Mouse (Mus musculus): ENCODE results near the gene Sorbs1.

Gene Sorbs1

DNA sequence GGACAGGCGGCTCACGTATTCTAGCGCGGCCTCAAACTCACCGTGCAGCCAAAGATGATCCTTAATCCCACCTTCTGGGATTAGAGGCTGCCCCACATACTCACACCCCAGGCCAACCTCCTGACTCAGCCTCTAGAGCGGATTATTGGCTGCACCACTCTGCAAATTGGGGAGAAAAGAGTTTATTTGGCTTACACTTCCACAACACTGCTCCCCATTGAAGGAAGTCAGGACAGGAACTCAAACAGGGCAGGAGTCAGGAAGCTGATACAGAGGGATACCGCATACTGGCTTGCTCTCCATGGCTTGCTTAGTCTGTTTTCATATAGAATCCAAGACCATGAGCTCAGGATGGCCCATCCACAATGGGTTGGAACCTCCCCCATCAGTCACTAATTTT, 797 bp upstream of the Sorbs1 start:
- CTCF ChIA-PET = interaction anchor here (0.6 kb wide), 1 partner anchor 82 kb away, joined by 3 read pairs; no protein-coding TSS in a partner anchor

DNA sequence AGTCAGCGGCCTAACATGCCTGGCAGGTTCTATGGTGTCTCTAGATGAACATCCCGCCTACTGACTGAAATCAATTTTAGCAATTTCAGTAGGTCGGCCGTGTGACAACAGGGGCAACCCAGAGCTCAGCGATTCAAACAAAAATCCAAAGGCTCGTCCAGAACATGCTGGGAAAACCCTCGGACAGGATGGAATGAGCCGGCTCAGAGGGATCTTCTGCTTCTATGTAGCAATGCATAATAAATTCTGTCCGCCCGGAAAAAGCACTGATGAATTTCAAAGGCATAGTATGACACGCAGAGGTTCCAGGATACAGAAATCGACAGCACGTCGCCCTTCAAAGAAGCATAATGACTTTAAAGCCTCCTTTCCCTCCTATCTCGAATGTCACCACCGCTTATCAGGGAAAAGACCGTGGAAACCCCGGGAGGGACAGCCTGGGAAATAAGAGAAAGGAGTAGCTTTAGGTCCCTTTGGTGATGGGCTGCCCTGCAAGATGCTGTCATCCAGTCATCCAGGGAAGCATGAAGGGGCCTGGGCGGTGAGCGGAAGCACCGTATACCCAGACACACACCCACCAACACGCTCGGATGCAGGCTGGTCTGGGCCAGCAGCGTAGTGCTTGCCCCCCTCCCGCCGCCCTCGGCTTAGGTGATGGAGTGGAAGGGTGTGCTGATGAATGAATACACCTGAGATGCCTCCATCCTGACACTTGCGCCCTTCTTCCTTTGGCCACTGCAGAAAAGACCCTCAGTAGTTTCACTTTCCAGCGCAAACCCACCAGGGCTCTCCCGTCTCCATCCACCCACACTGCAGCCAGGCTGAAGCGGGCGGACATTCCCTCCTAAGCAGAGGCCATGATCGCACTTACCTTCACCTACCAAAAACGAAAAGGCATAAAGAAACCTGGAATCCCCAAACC, 818 bp downstream of the Sorbs1 start:
- CTCF ChIA-PET = no interaction called here

DNA sequence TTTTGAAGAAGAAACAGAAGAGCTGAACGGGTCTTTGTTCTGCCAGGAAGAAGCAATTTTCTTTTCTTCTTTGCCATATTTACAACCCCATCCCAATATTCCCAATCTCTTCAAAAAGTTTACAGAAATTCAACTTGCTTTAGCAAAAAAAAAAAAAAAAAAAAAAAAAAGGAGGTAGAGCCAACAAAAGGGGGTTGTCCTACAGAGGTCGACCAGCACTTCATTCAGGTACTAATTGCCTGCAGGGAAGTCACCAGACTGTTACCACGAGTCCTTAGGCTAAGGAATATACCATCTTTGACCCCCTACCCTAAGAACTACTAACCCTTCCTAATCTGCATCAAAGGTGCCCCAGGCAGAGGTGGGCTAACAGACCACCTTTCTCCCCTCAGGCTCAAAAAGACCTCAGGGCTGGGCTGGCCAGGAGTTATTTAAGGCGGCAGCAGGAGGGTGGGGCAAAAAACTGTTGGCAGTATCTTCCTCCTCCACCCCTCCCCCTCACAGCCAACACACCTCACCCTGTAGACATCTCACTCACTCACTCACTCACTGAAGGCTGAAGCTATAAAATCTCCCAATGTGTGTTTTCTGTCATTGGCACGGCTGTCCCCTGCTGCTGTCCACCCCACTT, 1.8 kb downstream of the Sorbs1 start:
- CTCF ChIA-PET = no interaction called here

DNA sequence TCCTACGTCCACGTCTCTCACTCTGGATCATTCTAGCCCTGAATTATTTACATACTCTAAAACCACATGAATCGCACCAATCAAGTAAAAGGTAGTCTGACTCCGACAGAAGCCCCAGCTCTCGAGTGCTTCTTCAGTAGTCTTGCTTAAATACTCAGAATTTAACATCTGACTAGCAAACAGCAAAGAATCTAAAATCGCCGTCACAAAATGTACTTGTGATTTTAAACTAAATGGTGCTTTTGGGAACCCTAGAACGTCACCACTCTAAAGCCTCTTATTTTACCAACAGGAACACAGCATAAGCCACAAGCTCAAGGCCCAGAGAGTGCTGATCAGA, 2.5 kb downstream of the Sorbs1 start:
- CTCF ChIA-PET = interaction anchor here (0.6 kb wide), 1 partner anchor 238 kb away, joined by 4 read pairs; the partner anchor contains the start of gene Cc2d2b

DNA sequence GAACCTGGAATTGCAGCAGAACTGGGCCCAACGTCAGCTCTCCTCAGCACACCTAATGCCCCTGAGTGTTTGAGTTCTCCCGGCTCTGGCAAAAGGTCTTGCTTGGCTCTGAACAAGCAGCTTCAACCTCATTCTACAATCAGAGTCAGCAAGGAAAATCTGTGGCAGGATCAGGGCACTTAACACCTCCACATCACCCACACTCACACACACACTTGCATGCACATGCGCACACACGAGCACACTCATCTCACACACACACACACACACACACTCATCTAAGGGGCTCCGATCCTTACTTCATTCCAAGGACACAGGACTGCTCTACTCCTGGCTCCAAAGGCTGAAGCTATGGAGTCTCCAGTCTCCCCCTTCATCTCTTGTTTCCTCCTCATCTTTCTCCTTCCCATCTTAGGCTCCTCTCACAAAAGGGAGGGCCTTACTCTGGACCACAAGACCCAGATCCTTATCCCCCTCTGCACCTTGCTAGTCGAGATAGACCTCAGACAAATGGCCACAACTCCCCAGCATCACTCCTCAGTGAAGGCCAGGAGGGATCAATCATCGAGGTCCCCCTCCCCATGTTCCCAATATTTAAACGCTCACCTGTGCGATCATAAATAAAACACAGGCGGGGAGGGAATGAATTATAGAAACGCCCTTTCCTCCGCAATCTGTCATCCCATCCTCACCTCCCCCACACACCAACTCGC, 3.0 kb downstream of the Sorbs1 start:
- CTCF ChIA-PET = interaction anchor here (0.6 kb wide), 1 partner anchor 238 kb away, joined by 4 read pairs; the partner anchor contains the start of gene Cc2d2b

DNA sequence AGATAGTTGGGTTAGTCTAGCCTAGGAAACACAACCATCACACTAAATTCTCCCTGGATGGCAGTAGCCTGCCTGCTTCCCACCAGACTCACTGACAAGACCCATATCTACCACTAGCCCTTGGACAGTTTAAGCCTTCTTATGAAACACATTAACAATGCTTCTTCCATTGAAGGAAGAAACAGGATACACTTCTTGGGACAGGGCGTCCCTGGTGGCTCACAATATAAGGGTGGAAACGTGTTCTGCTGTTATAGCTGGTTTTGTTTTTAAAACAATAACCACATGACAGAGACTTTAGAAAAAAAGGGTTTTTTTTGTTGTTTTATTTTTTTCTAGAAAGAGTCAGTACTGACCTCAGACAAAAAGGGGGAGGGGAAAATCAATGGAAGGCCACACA, 4.3 kb downstream of the Sorbs1 start:
- CTCF ChIA-PET = interaction anchor here (0.5 to 0.7 kb wide), 2 partner anchors 32 to 33 kb away, joined by 4 to 6 read pairs; no protein-coding TSS in a partner anchor

DNA sequence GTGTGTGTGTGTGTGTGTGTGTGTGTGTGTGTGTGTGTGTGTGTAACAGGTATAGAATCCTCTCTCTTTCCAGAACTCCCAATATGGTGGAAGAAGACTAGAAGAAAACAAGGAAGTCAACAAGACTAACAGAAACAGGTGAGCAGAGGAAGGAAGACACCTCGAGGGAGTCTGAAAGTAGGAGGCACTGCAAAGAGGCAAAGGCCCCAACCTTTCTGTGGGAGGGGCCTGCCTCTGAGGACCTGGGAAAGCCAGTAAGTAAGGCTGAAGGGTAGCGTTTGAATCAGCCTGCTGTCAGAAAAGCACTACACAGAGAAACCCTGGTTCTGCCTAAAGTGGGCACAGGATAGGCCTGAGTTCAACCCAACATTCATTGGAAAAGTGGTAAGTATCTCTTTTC, 4.7 kb downstream of the Sorbs1 start:
- CTCF ChIA-PET = no interaction called here

DNA sequence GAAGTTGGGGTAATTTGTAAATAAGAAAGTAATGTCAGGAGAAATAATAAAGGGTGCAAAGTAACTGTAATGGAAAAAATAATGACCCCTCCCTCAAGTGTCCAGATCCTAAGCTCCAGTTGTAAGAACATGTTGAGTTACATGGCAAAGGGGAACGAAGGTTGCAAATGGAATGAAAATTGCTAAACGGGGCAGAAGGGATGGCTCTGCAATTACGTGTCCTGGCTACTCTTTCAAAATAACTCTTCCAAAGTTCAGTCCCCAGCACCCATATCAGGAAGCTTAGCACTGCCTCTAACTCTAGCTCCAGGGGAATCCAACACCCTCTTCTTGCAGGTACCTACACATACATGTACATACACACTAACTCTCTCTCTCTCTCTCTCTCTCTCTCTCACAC, 6.6 kb downstream of the Sorbs1 start:
- CTCF ChIA-PET = no interaction called here

DNA sequence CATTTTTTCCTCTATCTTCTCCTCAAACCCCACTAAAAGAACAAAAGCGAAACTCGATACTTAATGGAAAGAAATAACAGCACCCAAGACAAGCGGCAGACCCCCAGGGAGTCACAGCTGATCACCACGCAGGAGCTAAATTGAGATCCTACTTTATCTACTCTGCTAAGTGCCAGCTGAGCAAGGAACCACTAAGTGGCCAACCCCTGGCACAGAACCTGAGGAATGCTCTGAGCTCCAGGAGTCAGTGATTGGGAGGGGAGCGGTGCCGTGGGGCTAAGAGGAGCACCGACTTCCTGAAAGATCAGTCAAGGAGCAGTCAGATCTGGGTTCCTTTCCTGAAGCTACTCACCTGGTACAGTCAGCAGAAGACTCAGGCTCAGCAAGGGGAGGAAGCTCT, 9.2 kb downstream of the Sorbs1 start:
- CTCF ChIA-PET = no interaction called here

DNA sequence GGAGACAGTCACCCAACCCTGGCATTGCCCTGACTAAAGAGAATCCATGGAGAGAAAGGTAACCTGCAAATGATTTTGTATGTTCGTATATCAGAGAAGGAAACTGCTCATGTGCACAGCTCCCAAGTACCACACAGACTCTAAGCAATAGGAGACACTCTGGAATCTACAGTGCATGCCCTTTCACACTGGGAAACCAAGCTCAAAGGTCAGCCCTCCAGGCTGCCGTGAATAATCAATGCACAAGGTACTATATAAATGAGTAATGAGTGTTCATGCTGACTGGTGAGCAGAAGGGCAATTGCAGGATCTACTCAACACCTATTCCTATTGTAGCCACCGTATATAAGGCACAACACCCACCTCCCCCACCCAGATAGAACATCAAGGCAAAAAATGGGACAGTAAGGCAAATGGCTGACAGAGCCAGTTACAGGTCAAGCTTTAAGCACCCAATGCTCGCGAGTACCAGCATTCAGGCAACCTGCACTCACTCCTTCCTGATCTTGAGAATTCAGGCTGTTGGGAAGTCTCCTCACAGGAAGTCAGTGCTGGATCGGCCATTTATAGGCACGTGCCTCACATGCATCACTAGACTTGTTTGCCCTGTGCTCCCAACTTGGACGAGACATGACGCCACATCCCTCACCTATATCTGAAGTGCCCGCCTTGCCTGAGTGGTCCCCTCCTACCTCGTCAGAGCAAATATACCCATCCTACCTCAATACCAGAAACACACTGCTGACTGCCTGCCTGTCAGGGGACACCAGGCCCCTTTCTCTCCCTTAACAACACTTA, 13.4 kb downstream of the Sorbs1 start:
- CTCF ChIA-PET = no interaction called here

DNA sequence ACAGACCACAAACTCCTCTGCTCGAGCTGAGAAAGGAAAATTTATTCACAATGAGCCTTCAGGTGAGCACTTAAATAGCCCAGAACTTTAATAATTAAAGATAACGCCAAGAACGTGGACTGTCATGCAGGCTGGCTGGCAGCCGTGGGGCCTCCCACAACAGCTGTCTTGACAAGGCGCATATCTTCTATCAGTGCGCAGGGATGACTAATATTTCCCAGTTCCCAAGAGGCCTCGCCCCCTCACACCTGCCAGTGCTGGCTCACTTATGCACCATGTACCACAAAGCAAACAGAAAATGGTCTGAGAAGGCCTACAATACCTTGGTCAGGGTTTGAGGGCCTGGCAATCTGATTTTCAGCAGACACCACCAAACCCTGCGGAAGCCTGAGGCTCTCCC, 14.4 kb downstream of the Sorbs1 start:
- CTCF ChIA-PET = no interaction called here

DNA sequence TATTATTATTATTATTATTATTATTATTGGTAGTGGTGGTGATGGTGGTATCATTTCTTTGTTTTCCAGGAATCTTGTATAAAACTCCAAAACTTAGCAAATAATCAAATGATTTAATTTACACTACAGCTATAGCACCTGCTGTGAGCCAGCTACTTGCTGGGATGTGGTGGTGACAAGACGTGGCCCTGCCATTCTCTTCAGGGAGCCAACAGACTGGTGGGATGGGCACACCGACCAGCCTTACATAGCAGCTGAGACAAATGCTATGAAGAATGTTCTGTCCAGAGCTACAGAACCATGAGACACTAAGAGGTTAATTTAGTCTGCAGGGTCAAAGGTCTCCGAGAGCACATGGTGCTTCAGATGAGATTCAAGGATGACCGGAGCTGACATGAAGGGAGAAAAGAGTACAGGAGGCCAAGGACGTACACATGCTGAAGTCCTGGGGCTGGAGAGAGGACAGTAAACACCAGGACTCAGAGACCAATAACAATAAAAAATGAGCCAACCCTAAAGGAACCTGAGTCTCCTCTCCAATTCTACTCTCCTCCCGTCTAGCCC, 15.3 kb downstream of the Sorbs1 start:
- CTCF ChIA-PET = no interaction called here

DNA sequence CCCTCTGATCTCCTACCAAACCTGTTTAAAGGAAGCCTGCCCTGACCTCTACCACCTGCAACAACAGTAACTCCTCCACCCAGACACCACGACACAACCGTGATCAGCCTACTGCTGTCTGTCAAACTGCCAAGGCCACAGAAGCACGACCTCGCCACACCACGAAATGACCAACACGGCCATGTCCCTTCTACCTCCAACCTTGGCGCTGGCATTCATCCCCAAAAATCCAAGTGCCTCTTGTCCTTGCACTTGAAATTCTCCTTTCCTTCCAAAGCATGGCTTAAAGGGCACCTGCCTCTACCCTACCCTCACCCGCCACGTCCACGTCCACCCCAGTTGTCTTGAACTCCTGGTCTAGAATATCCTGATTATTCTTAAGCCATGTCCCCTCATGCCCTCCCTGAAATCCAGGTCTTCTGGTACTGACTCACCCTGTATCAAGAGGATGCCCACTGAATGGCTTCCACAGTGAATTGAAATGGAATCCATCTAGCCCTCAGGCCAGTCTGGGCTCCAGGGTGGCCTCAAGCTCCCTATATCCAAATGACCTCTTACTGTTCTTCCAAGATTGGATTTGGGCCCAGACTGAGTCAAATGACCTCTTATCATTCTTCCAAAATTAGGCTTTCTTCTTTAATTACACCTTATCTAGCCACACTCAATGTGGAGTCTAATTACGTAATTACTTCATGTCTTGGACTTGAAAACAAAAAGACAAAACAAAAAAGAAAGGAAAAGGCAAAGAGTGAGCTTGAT, 16.9 kb downstream of the Sorbs1 start:
- CTCF ChIA-PET = no interaction called here

DNA sequence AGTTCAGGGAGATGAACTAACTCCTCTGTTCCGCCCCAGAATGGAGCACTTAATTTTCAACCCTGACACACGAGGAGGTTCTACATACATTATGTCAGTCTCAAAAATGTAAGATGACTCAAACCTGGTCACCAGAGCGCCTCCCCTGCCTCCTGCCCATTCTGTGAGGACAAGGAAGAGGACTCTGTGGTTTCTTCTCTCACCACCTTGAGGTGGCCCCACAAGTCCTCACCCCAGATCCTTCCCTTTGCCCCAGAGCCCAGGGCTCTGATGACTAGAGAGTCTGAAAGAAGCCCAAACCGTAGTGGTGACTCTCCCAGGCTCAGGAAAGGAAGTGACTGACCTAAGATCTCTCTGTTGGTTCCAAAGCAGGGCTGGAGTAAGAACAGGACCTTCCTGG, 17.5 kb downstream of the Sorbs1 start:
- CTCF ChIA-PET = no interaction called here

DNA sequence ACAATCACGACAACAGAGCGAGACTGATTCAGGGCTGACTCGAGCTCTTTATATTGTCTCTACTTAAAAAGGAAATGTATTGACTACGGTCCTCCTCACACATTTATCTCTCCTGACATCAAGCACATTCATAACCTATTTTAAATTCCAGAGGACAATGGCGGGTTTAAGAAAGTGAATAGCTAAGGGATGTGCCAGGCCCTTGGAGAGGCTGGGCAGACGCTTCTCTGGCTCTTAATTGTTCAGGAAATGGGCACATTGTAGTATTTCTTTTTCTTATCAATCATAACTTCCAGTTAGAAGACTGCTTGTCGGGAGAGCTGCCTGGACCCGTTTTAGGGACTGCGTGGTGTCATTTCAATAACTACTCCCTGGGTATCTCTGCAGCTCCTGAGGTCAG, 20.7 kb downstream of the Sorbs1 start:
- CTCF ChIA-PET = no interaction called here

DNA sequence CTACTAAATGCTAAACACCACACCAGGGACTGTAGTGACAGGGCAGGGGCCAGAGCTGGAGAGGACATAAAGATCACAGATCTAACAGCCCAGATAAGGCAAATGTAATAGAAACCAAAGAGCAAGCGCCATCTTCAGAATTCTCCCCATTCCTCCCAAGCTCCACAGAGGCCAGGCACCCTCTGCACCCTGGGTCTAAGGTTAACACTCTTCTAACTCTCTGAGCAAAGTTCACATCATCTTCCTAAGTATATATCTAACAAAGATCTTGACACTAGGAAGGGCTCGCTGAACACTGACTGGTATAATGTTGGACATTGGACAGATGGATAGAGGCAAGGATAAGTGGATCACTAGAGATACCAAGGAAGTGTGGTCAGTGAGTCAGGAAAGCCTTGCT, 22.1 kb downstream of the Sorbs1 start:
- CTCF ChIA-PET = no interaction called here

DNA sequence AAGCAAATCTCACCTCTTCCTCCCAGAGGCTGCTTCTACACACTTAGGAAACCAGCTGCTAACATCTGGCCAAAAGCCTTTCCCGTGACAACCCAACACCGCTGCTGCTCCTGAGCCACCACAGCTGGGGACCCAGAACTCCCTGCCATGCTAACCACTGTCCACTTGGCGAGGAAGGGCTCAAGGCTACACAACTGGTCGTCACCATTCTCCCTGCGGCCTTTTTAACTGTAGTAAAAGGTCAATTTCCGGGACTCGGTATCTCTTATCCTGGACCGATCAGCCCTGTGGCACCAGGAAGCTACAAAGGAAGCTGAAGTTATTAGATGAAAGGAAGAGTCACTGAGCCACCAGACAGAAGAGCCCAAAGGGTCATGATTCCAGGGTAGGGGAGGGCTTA, 22.8 kb downstream of the Sorbs1 start:
- CTCF ChIA-PET = no interaction called here

DNA sequence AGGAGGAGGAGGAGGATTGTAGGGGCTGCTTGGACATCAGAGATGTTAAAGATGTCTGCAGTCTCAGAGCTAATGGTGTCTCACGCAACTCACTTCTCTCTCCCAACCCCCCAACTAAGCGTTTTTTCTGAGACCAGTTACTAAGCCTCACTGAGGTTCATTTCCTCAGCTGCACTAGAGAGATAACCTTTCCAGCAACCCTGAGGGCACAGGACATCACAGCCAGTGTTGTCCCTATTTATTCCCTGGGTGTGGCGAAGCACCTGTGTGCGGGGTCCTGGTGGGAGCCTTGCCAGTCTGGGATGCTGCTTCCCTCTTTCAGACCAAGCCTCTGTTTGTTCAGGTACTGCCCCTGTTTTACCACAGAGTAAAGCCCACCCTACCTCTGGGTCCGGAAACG, 23.9 kb downstream of the Sorbs1 start:
- CTCF ChIA-PET = no interaction called here

DNA sequence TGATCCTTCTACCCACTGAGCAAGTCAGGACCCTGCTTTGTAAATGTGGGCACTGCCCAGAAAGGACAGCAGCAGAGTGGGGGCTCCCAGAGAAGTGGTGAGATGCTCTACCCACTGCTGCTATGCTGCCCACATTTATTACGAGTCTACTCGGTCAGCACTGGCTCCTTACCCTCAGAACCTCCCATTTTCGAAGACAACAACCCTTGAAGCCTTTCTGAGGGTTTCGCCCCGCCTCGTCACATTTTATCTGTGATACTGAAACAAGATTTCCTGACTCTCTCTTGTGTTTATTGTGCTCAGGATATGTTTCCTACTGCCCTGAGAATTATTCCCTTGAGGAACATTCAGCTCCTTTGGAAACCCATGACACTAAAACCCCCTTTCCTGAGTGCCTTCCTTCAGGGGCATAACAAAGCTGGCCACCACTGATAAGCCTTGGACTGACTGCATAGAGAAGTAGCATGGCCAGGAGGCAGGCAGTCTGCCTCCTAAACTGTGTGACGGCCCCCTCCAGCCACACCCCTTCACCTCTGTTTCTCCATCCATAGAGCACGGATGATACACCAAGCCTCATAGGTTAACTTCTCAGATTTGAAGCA, 24.6 kb downstream of the Sorbs1 start:
- CTCF ChIA-PET = no interaction called here

DNA sequence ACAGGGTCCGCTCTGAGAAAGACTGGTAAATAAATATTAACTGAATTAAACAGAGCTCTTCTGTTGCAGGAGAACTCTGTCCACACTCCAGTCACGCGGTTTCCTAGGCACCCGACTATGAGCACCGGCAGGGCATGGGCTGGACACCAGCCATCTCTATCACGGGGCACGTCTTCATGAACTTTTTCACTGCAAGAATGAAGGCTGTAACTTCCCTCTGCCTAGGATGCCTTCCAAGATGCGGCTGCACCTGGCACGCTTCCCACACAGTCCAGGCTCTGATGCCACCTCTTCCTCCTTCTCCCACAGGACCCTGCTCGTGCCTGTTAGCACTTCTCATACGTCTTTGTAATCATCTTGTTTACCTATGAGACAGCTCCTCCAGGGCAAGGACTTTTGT, 26.0 kb downstream of the Sorbs1 start:
- CTCF ChIA-PET = no interaction called here

DNA sequence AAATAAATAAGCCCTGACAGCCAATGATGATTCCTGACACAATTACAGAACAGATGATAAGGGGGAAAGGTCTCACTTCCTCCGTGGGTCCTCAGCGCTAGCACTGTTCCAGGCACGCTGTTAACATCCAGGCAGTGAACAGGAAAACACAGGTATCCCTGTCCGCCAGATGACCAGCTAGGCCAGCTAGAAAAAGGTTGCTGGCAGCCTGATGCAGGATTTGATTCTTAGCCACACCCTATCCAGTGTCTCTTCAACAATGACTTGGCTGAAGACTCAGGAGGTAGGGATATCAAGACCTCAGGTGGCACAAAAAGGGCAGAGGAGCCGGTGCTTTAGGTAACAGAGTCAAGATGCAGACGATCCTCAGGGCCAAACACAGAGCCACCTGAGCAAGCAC, 32.5 kb downstream of the Sorbs1 start:
- CTCF ChIA-PET = no interaction called here

Data from spleen, embryonic (tissue).